Comparison of ENCODE assay signal across 8 mouse cellular contexts in the genomic region with DNA sequence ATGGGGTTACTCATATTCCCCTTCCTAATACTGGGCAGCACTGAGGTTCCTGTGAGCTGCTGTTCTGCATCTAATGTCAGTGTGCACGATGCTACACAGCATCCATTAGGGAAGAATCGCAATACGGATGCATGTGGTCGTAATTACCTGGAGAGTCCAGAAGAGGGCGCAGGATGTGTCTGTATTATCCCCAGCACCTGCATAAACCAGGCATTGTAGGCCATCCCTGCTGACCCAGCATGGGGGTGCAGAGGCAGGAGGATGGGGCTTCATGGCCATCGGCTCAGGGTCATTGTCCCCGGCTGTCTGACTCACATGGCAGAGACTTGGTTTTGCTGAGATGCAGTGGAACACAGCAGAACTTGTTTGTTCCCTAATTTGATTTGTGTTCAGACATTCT. TPM values are rescaled to one million over a fixed set of nuclear protein-coding genes. Genes with fewer than 3 reads are reported as not detected.
A peak's percentile ranks its signal among the peaks of the same experiment; 100 is the strongest.
DNase-seq lines count a peak whose midpoint lies in the region; ATAC-seq and TF ChIP-seq lines count a peak whose summit lies in the region.

No protein-coding gene starts in this region.

- H3K9me3 ChIP-seq in G1E (replicated peaks) = no peaks in the 10 kb centered on the region

- no peaks in the 10 kb centered on the region for H3K27me3 ChIP-seq in G1E (ENCODE audit: insufficient read depth, low read length)

- no peak for ATAC-seq in G1E (ENCODE audit: extremely low read depth, insufficient number of reproducible peaks, low FRiP score, poor library complexity, severe bottlenecking)

- TF ChIP-seq POLR2A in olfactory bulb, adult 2 months (IDR thresholded peaks at IDR 0.05; ENCODE audit: insufficient read depth, low read depth, low read length) = no peak

- H3K27ac ChIP-seq in olfactory bulb, adult 2 months (ENCODE audit: insufficient read depth, low read depth, low read length) = peak overlapping the region; percentile 24; the same call in 1 of the 2 replicates

- peak; percentile 80 for TF ChIP-seq CTCF in G1E (IDR thresholded peaks at IDR 0.05; ENCODE audit: low read depth, low read length)
- peak; percentile 49 for TF ChIP-seq CTCF in olfactory bulb, adult 2 months (IDR thresholded peaks at IDR 0.05; ENCODE audit: insufficient read depth, low read depth, low read length)

- DNase-seq in 3T3-L1 (ENCODE audit: low read depth, low spot score) = peak; percentile 86
- DNase-seq in G1E (ENCODE audit: low spot score) = no peak
- DNase-seq in cerebellum, postnatal 10 days = peak; percentile 87 to 90
- peak; percentile 62 to 65 for DNase-seq in gastrocnemius, adult 8-10 months (ENCODE audit: low spot score in 2 of 2)
- peak; percentile 83 to 86 for DNase-seq in kidney, postnatal 25 days
- DNase-seq in lung, adult 18-20 months = peak; percentile 73 to 81
- peak; percentile 71 for DNase-seq in thymus, postnatal 25 days

- peaks cover 46% of the 10 kb centered on the region for H3K4me1 ChIP-seq in G1E (ENCODE audit: insufficient read depth, low read depth, low read length)
- peaks cover 29% of the 10 kb centered on the region for H3K4me1 ChIP-seq in olfactory bulb, adult 2 months (ENCODE audit: control insufficient read depth, insufficient read depth, low read length)

- peaks cover 66% of the 10 kb centered on the region for H3K36me3 ChIP-seq in G1E (replicated peaks)

- 3% methylated on average over 7 of the region's 7 CpGs for WGBS in olfactory bulb, adult 2 months

- H3K4me3 ChIP-seq in G1E (ENCODE audit: low read depth, low read length) = no peak overlapping the region; the same call in 1 of the 2 replicates
- H3K4me3 ChIP-seq in olfactory bulb, adult 2 months (ENCODE audit: insufficient read depth, low read depth, low read length) = no peak overlapping the region

RNA-seq across cellular contexts. Expression of a gene that starts 3.6 kb away (rescaled TPM):
- 51.2 and 51.7 TPM in 2 replicates for total RNA-seq in G1E (2014; fragmentation: Nextera tagmentation)
- total RNA-seq in G1E (2017) = 100 and 103 TPM in 2 replicates
- 105 and 142 TPM in 2 replicates for polyA plus RNA-seq in G1E (2012)
- total RNA-seq in gastrocnemius, adult 8-10 months (2022) = 100 to 1,000 TPM; 520 to 588 (median 538) TPM
- not detected in 2 replicates for polyA plus RNA-seq in olfactory bulb, adult 2 months (2012; ENCODE audit: insufficient read depth, insufficient read length, low replicate concordance, missing spikeins)

RNA-seq across cellular contexts. Expression of a gene that starts 22.1 kb away (rescaled TPM):
- 22.3 and 34.0 TPM in 2 replicates for total RNA-seq in G1E (2014; fragmentation: Nextera tagmentation)
- 21.4 and 26.6 TPM in 2 replicates for total RNA-seq in G1E (2017)
- 67.7 and 124 TPM in 2 replicates for polyA plus RNA-seq in G1E (2012)
- 10 to 100 TPM; 17.2 to 22.5 (median 18.4) TPM for total RNA-seq in gastrocnemius, adult 8-10 months (2022)
- not detected in 2 replicates for polyA plus RNA-seq in olfactory bulb, adult 2 months (2012; ENCODE audit: insufficient read depth, insufficient read length, low replicate concordance, missing spikeins)

RNA-seq across cellular contexts. Expression of a gene that starts 45.6 kb away (rescaled TPM):
- total RNA-seq in G1E (2014; fragmentation: Nextera tagmentation) (not detected in 2 replicates), G1E (2017) (not detected in 2 replicates)
- not detected in 2 replicates for polyA plus RNA-seq in G1E (2012)
- 1 to 10 TPM in 2 of 4 experiments, under 1 TPM in 2; 0.48 to 2.2 (median 1.3) TPM for total RNA-seq in gastrocnemius, adult 8-10 months (2022)
- not detected in 2 replicates for polyA plus RNA-seq in olfactory bulb, adult 2 months (2012; ENCODE audit: insufficient read depth, insufficient read length, low replicate concordance, missing spikeins)

RNA-seq across cellular contexts. Expression of a gene that starts 58.5 kb away (rescaled TPM):
- total RNA-seq in G1E (2014; fragmentation: Nextera tagmentation) = 0.34 TPM in 1 of 2 replicates, not detected in the other
- 0.46 and 0.82 TPM in 2 replicates for total RNA-seq in G1E (2017)
- polyA plus RNA-seq in G1E (2012) = 0.11 and 0.21 TPM in 2 replicates
- total RNA-seq in gastrocnemius, adult 8-10 months (2022) = 100 to 1,000 TPM in 2 of 4 experiments, 10 to 100 TPM in 2; 91.7 to 147 (median 109) TPM
- polyA plus RNA-seq in olfactory bulb, adult 2 months (2012; ENCODE audit: insufficient read depth, insufficient read length, low replicate concordance, missing spikeins) = not detected in 2 replicates

Comparison
In these comparisons a context has a peak if more than half of its experiments do, and no peak if none do; other contexts are left out.
1. RNA of a gene that starts 3.6 kb away (total RNA-seq): 520 to 588 TPM in gastrocnemius, adult 8-10 months; 51.2 to 103 TPM in G1E; every median in the first group is over 4 times any median in the second.